Mouse (Mus musculus): ENCODE measurements around the gene Cbfa2t3.

Gene Cbfa2t3

GRCm38 (mm10) chr8:122699005-122699492 is at the start of gene Cbfa2t3:
Gene Cbfa2t3 (minus strand): TSS chr8:122699109.
- DNase-seq (ENCODE audit: low spot score), result no peak

GRCm38 (mm10) chr8:122747825-122748224 is 48.9 kb upstream of the Cbfa2t3 start:
- DNase-seq (ENCODE audit: low spot score), result no peak

- DNase-seq (ENCODE audit: low spot score), result no peak
These were observed 47.5 kb upstream of the Cbfa2t3 start for GRCm38 (mm10) chr8:122746439-122746838.

GRCm38 (mm10) chr8:122745750-122746275 is 46.9 kb upstream of the Cbfa2t3 start:
- DNase-seq (ENCODE audit: low spot score), result no peak

- no peak for DNase-seq (ENCODE audit: low spot score)
These were observed 46.3 kb upstream of the Cbfa2t3 start for GRCm38 (mm10) chr8:122745022-122745749.

GRCm38 (mm10) chr8:122742471-122742870 is 43.6 kb upstream of the Cbfa2t3 start:
- DNase-seq (ENCODE audit: low spot score), result no peak

- DNase-seq (ENCODE audit: low spot score), result no peak
These were observed 40.3 kb upstream of the Cbfa2t3 start for GRCm38 (mm10) chr8:122739102-122739725.

GRCm38 (mm10) chr8:122737886-122738285 is 39.0 kb upstream of the Cbfa2t3 start:
- no peak for DNase-seq (ENCODE audit: low spot score)

- peak; percentile 17 for DNase-seq (ENCODE audit: low spot score)
These were observed 38.2 kb upstream of the Cbfa2t3 start for GRCm38 (mm10) chr8:122737071-122737470.

- DNase-seq (ENCODE audit: low spot score), result no peak
These were observed 37.7 kb upstream of the Cbfa2t3 start for GRCm38 (mm10) chr8:122736623-122737022.

GRCm38 (mm10) chr8:122735542-122736473 is 36.9 kb upstream of the Cbfa2t3 start:
- DNase-seq (ENCODE audit: low spot score), result peak; percentile 23

- DNase-seq (ENCODE audit: low spot score), result no peak
These were observed 36.2 kb upstream of the Cbfa2t3 start for GRCm38 (mm10) chr8:122735110-122735509.

GRCm38 (mm10) chr8:122728630-122729029 is 29.7 kb upstream of the Cbfa2t3 start:
- no peak for DNase-seq (ENCODE audit: low spot score)

- no peak for DNase-seq (ENCODE audit: low spot score)
These were observed 28.5 kb upstream of the Cbfa2t3 start for GRCm38 (mm10) chr8:122727412-122727811.

GRCm38 (mm10) chr8:122726789-122727188 is 27.9 kb upstream of the Cbfa2t3 start:
- no peak for DNase-seq (ENCODE audit: low spot score)

GRCm38 (mm10) chr8:122725187-122725586 is 26.3 kb upstream of the Cbfa2t3 start:
- no peak for DNase-seq (ENCODE audit: low spot score)

GRCm38 (mm10) chr8:122720811-122721640 is 22.1 kb upstream of the Cbfa2t3 start:
- DNase-seq (ENCODE audit: low spot score), result no peak

GRCm38 (mm10) chr8:122720070-122720729 is 21.3 kb upstream of the Cbfa2t3 start:
- DNase-seq (ENCODE audit: low spot score), result peak; percentile 55

- DNase-seq (ENCODE audit: low spot score), result no peak
These were observed 20.7 kb upstream of the Cbfa2t3 start for GRCm38 (mm10) chr8:122719500-122720065.
